Comparison of ENCODE assay signal across 8 mouse cellular contexts in the genomic region with DNA sequence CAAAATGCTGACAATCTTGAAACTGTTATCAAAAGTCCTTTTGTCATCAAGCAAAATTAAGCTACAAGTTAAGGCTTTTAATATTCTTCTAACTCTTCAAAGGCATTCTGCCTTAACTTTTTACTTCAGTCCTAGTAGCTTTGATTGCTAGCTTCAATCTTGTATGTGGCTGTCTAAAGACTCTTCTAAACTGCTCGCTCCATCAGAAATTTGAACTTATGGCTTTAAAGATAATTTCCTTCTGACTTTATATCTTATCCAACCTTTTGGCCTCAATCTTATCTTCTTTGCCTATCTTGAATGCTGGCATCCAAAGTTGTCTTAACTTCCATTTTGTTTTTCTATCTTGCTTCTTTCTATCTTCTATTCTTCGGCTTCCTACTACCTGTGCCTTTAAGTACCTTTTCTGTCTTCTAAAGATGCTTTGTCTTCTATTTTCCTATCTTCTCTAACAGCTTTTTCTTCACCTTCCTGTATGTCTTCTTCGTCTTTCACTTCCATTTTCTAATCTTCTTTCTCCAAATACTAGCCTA. TPM values are rescaled to one million over a fixed set of nuclear protein-coding genes. Genes with fewer than 3 reads are reported as not detected.
DNase-seq lines count a peak whose midpoint lies in the region; ATAC-seq and TF ChIP-seq lines count a peak whose summit lies in the region.

No protein-coding gene starts in this region.

- H3K36me3 ChIP-seq in liver, adult 2 months (ENCODE audit: control insufficient read depth, insufficient read depth, low read length), result peaks cover 25% of the 10 kb centered on the region
- H3K36me3 ChIP-seq in intestine, embryonic 15.5 days, result peaks cover 11% of the 10 kb centered on the region
- H3K36me3 ChIP-seq in neural tube, embryonic 14.5 days (ENCODE audit: control insufficient read depth, insufficient read depth, low read length), result peaks cover 15% of the 10 kb centered on the region; the same call in 1 of the 2 replicates

- H3K9me3 ChIP-seq in intestine, embryonic 15.5 days, result no peaks in the 10 kb centered on the region
- no peaks in the 10 kb centered on the region for H3K9me3 ChIP-seq in neural tube, embryonic 14.5 days (ENCODE audit: control insufficient read depth, low read length)

- peak overlapping the region; percentile 78 for H3K9ac ChIP-seq in liver, adult 2 months (ENCODE audit: low read depth, low read length)
- H3K9ac ChIP-seq in intestine, embryonic 15.5 days, result peak overlapping the region; percentile 89
- H3K9ac ChIP-seq in neural tube, embryonic 14.5 days (replicated peaks; ENCODE audit: low read depth, low read length), result peak overlapping the region; percentile 95

- H3K4me3 ChIP-seq in liver, adult 2 months (ENCODE audit: insufficient read depth, low read depth, low read length), result peak overlapping the region; percentile 90
- H3K4me3 ChIP-seq in cortical plate, adult 2 months (ENCODE audit: insufficient read depth, low read length), result peak overlapping the region; percentile 100
- peak overlapping the region; percentile 64 for H3K4me3 ChIP-seq in intestine, embryonic 15.5 days (replicated peaks)
- peak overlapping the region; percentile 98 for H3K4me3 ChIP-seq in neural tube, embryonic 14.5 days (ENCODE audit: low read depth, low read length)

- TF ChIP-seq CTCF in liver, adult 2 months (IDR thresholded peaks at IDR 0.05; ENCODE audit: low read depth, low read length), result no peak
- TF ChIP-seq CTCF in cortical plate, adult 2 months (IDR thresholded peaks at IDR 0.05; ENCODE audit: extremely low read depth, insufficient read depth, low read length), result no peak

- H3K27me3 ChIP-seq in liver, adult 2 months (ENCODE audit: control insufficient read depth, insufficient read depth, low read length), result no peaks in the 10 kb centered on the region
- H3K27me3 ChIP-seq in intestine, embryonic 15.5 days (replicated peaks), result no peaks in the 10 kb centered on the region
- H3K27me3 ChIP-seq in neural tube, embryonic 14.5 days (ENCODE audit: control insufficient read depth, insufficient read depth, low read length), result peaks cover 4% of the 10 kb centered on the region; the same call in 1 of the 2 replicates

- TF ChIP-seq POLR2A in liver, adult 2 months (IDR thresholded peaks at IDR 0.05; ENCODE audit: extremely low read depth, insufficient read depth, low read length), result no peak
- no peak for TF ChIP-seq POLR2A in cortical plate, adult 2 months (IDR thresholded peaks at IDR 0.05; ENCODE audit: extremely low read depth, insufficient read depth, low read length)

- peak overlapping the region; percentile 81 for H3K4me2 ChIP-seq in intestine, embryonic 15.5 days (replicated peaks)
- peak overlapping the region; percentile 100 for H3K4me2 ChIP-seq in neural tube, embryonic 14.5 days (ENCODE audit: low read depth, low read length)

- peak; percentile 30 for DNase-seq in liver, adult 2 months (ENCODE audit: extremely low read depth, low read depth, low spot score)
- DNase-seq in liver, result no peak
- DNase-seq in adrenal gland, adult (ENCODE audit: inconsistent age in 2 of 2, low spot score in 1 of 2), result no peak
- no peak for DNase-seq in layer of hippocampus, postnatal 36 days
- DNase-seq in thymus, postnatal 4 days, result no peak

- ATAC-seq in intestine, embryonic 15.5 days, result no peak
- no peak for ATAC-seq in neural tube, embryonic 14.5 days (ENCODE audit: low read depth)

- peaks cover 7% of the 10 kb centered on the region; the same call in 1 of the 2 replicates for H3K4me1 ChIP-seq in liver, adult 2 months (ENCODE audit: control insufficient read depth, insufficient read depth, low read length)
- H3K4me1 ChIP-seq in cortical plate, adult 2 months (ENCODE audit: control insufficient read depth, insufficient read depth, low read length), result peaks cover 10% of the 10 kb centered on the region
- H3K4me1 ChIP-seq in intestine, embryonic 15.5 days (replicated peaks), result peaks cover 30% of the 10 kb centered on the region
- H3K4me1 ChIP-seq in neural tube, embryonic 14.5 days (ENCODE audit: control insufficient read depth, insufficient read depth, low read length), result peaks cover 28% of the 10 kb centered on the region

- peak overlapping the region; percentile 43 for H3K27ac ChIP-seq in liver, adult 2 months (replicated peaks; ENCODE audit: insufficient read depth, low read depth, low read length)
- H3K27ac ChIP-seq in cortical plate, adult 2 months (ENCODE audit: insufficient read depth, low read length), result peak overlapping the region; percentile 83
- H3K27ac ChIP-seq in intestine, embryonic 15.5 days, result peak overlapping the region; percentile 100
- peak overlapping the region; percentile 100 for H3K27ac ChIP-seq in neural tube, embryonic 14.5 days (ENCODE audit: low read depth, low read length)

- 0% methylated on average over 3 of the region's 3 CpGs for WGBS in liver, adult 2 months
- 2% methylated on average over 3 of the region's 3 CpGs for WGBS in intestine, embryonic 15.5 days
- WGBS in neural tube, embryonic 14.5 days, result 4% methylated on average over 3 of the region's 3 CpGs

- H3K79me2 ChIP-seq in liver, adult 2 months (ENCODE audit: control insufficient read depth, insufficient read depth, low read length), result peaks cover 8% of the 10 kb centered on the region; the same call in 1 of the 2 replicates

RNA-seq across cellular contexts. Expression of a gene that starts 30.3 kb away (rescaled TPM):
- total RNA-seq in liver, adult 2 months (2014; rRNA removed), result 28.9 and 35.9 TPM in 2 replicates
- polyA plus RNA-seq in liver, adult 2 months (2012; rRNA removed), result 40.9 and 46.6 TPM in 2 replicates
- polyA plus RNA-seq in cortical plate, adult 2 months (2012; rRNA removed), result 120 and 124 TPM in 2 replicates
- polyA plus RNA-seq in intestine, embryonic 15.5 days (2015; fragmentation: Nextera tagmentation; extraction: Ambion mirVana), result 60.6 and 60.9 TPM in 2 replicates
- 78.5 and 78.6 TPM in 2 replicates for polyA plus RNA-seq in neural tube, embryonic 14.5 days (2014; fragmentation: Nextera tagmentation; extraction: Ambion mirVana)
- total RNA-seq in layer of hippocampus, postnatal 36 days (2021), result 10 to 100 TPM; 75.6 to 75.9 TPM

Comparison
In these comparisons a context has a peak if more than half of its experiments do, and no peak if none do; other contexts are left out.
1. H3K27ac ChIP-seq: peak in every context shown above with its lines; median percentile 100 in intestine, embryonic 15.5 days; 100 in neural tube, embryonic 14.5 days; 83 in cortical plate, adult 2 months; 43 in liver, adult 2 months.